Mouse (Mus musculus) olfactory bulb, adult 2 months (tissue): ENCODE measurements around the gene Csmd2. TPM values are rescaled to one million over a fixed set of nuclear protein-coding genes. Genes with fewer than 3 reads are reported as not detected.

Source experiments
- H3K27ac ChIP-seq: fragments of 200-500 bp; 2 replicates; pipeline ENCODE4 v1.5.1; 2012; ENCODE audit warnings: low read depth, low read length; ENCODE audit not compliant: insufficient read depth
- H3K4me1 ChIP-seq: fragments of 200-500 bp; 2 replicates; pipeline ENCODE4 v1.6.1; 2012; ENCODE audit warnings: low read length; ENCODE audit not compliant: control insufficient read depth, insufficient read depth
- H3K4me3 ChIP-seq: fragments of 200-500 bp; 2 replicates; pipeline ENCODE4 v1.5.1; 2012; ENCODE audit warnings: mild to moderate bottlenecking, low read depth, low read length, moderate library complexity; ENCODE audit not compliant: insufficient read depth
- CTCF ChIP-seq: fragments of 200-500 bp; IDR thresholded peaks from 2 replicates; pipeline ENCODE4 v1.5.1; 2012; ENCODE audit warnings: low read depth, mild to moderate bottlenecking, low read length, moderate library complexity; ENCODE audit not compliant: insufficient read depth
- POLR2A ChIP-seq: fragments of 200-500 bp; IDR thresholded peaks from 2 replicates; pipeline ENCODE4 v1.6.1; 2012; ENCODE audit warnings: mild to moderate bottlenecking, low read depth, low read length, moderate library complexity; ENCODE audit not compliant: insufficient read depth
- WGBS: fragments of 180-500 bp; shearing (Covaris S2); methylation state at CpG from one replicate; pipeline ENCODE4 v1.1.7; 2018; 5-methylcytosine and 5-hydroxymethylcytosine counted together
- polyA plus RNA-seq: library from polyadenylated mRNA; stranded (reverse); fragments of >200 nt; gene quantifications from 2 replicates; pipeline ENCODE4 v1.2.4, GENCODE M21; 2012; ENCODE audit warnings: low replicate concordance; ENCODE audit not compliant: missing spikeins, insufficient read depth, insufficient read length

Csmd2 gene
- polyA plus RNA-seq, 1 experiment = not detected

DNA sequence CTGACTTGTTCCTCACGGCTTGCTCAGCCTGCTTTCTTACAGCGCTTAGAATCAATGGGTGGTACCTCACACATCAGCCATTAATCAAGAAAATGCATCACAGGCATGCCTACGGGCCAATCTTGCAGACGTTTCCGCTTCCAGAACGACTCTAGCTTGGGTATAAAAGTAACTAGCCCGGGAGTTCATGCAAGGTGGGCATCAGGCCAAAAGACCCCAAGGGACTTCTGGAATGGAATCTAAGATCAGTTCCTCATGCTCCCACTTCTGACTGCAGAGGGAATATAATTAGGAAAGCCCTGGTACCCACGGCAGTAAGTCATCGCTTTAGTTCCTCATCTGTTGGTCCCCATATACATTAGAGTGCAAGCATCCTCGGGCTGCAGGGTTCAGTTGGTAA is 282.5 kb downstream of the Csmd2 start:
- WGBS = 67% methylated on average over 10 of the region's 10 CpGs

DNA sequence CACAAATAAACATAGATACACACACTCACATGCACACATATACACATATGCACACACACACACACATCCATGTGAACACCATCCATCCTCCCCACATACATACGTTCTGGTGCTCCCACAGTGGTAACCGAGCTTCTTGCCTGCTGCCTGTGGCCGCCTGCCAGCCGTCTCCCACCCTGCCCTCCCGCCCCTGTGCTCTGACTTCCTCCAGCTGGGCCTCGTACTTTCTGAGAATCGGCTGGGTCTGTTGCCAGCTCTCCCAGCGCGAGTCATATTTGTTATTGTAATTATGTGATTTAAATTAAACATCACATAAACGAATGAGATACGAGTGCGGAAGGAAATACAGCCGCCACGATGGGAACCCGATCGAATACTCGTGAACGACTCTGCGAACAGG is 283.3 kb downstream of the Csmd2 start:
- Histone ChIP-seq H3K27ac (no peak overlapping the region), H3K4me3 (no peak overlapping the region), H3K4me1 (peaks cover 21% of the 10 kb centered on the region)
- 41% methylated on average over 19 of the region's 19 CpGs for WGBS
- TF ChIP-seq POLR2A (no peak), CTCF (no peak)

More for the DNA sequence above, 282.5 kb downstream of the Csmd2 start:
- H3K4me1 ChIP-seq = peaks cover 16% of the 10 kb centered on the region
- TF ChIP-seq POLR2A = no peak
- H3K27ac ChIP-seq = no peak overlapping the region
- no peak overlapping the region for H3K4me3 ChIP-seq

DNA sequence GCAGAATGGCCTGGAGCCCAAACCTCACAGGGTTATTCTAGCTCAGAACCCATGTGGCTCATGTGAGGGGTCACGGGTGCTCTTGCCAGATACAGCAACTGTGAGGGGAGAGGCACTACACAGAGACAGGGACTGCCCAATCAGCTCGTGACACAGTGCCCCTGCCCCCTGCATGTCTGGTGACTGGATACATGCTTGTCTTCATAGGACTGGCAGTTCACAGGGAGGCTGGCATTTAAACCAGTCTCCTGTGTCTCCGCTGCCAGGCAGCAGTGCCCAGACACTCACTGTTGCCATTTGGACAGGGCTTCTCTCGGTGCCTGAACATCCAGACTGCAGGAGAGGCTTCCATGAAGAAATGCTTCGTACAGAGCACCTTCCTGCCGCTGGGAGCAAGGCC is 284.8 kb downstream of the Csmd2 start:
- TF ChIP-seq POLR2A = no peak
- TF ChIP-seq CTCF = no peak
- Histone ChIP-seq H3K4me1 (peaks cover 37% of the 10 kb centered on the region), H3K27ac (no peak overlapping the region), H3K4me3 (no peak overlapping the region)
- 69% methylated on average over 6 of the region's 6 CpGs for WGBS

DNA sequence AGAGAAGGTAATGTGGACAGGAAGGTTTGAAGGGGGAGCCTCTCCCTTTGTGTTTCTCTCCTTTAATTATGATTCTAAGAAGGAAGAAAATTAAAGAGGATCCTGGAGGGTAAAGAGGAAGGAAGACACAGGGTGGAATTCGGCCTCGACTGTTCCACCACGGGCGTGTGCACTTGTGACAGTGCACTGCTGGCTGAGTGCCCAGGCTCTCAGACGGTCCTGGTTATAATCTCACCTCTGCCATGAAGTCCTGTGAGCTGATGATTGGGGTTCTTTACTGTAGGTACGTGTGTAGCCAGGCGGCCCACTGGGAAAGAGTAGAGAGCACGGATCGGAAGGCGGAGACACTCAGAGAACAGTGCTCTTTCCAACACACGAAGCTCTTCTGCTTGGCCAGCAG is 285.5 kb downstream of the Csmd2 start:
- Histone ChIP-seq H3K4me1 (peaks cover 37% of the 10 kb centered on the region), H3K27ac (no peak overlapping the region), H3K4me3 (no peak overlapping the region)
- WGBS = 74% methylated on average over 11 of the region's 11 CpGs
- TF ChIP-seq POLR2A = no peak
- no peak for TF ChIP-seq CTCF

DNA sequence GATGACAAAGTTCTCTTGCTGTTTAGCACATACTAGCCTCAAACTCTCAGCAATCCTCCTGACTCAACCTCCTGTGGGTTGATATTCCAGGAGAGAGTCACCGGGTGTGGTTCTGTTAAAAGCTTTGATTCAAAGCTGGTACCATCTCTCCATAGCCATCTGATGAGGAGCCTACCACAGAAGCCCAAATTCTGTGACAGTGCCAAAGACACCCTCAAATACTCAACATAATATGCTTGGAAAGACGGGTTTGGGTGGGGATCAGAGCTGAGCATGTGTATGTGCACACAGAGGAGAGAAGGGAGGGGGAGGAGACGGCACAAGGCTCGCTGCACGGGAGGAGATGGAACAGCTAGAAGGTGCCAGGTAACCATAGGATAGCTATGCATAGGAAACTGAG is 287.5 kb downstream of the Csmd2 start:
- 42% methylated on average over 5 of the region's 5 CpGs for WGBS
- peaks cover 37% of the 10 kb centered on the region for H3K4me1 ChIP-seq
- TF ChIP-seq POLR2A (no peak), CTCF (no peak)

DNA sequence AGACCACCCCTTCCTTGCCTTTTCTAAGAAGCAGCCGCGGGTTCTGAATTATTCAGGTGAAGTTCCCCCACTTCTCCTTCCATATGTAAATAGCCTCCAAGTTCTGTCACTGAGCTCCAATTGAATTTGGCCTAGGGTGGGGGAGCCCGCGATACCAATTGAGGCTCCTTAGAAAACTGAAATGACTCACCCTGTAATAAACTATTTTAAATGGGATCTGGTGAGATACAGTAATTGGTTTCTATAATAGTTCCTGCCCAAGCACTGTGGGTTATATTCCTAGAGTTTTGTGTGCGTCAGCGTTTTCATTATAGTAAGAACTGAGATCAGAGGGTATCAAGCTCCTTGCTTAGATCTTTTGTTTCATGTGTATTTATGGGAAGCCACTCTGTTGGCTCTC is 287.9 kb downstream of the Csmd2 start:
- 29% methylated on average over 6 of the region's 6 CpGs for WGBS
- H3K27ac ChIP-seq = peak overlapping the region; percentile 61
- H3K4me1 ChIP-seq = peaks cover 37% of the 10 kb centered on the region
- TF ChIP-seq CTCF (no peak), POLR2A (no peak)
- no peak overlapping the region for H3K4me3 ChIP-seq

More for the DNA sequence above, 287.5 kb downstream of the Csmd2 start:
- peak overlapping the region; percentile 16; the same call in 1 of the 2 replicates for H3K27ac ChIP-seq
- H3K4me3 ChIP-seq = no peak overlapping the region

DNA sequence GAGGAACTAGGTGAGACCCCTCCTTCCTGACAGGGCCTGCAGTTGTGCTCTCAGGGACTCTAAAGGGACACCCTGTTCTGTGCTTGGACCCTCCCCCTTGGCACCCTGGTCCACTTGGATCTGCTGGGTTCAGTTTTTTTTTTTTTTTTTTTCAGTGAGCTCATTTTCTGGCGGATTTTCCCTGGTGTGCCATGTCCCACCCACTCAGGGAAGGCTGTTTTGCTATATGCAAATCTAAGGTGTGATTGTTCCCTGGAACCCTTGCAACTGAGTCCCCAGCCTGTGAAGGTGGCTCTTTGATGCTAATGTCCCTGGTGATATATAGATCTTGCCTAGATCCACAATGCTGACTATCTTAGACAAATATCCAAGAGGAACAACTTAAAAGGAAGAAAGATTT is 297.4 kb downstream of the Csmd2 start:
- 66% methylated on average over 1 of the region's 1 CpGs for WGBS
- no peak overlapping the region for H3K27ac ChIP-seq
- H3K4me1 ChIP-seq = peaks cover 3% of the 10 kb centered on the region; the same call in 1 of the 2 replicates
- H3K4me3 ChIP-seq = no peak overlapping the region
- TF ChIP-seq POLR2A = no peak
- TF ChIP-seq CTCF = no peak

DNA sequence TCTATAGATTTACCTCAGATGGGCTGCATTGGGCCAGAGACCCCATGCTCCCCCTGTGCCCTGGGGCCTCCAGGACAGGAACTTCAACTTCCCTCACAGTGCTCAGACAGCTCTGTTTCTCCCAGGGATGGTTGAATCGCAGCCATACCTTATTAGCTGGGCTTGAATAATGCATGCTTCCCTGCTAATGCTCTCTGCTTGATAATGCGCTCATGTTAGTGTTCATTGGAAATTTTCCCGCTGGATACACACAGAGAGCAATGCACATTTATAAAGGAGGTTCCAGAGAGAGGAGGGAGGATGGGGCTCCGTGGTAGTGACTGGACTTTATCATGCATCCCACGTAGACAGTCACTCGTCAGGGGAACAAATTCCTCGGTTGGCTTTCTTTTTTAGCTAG is 300.4 kb downstream of the Csmd2 start:
- Histone ChIP-seq H3K27ac (no peak overlapping the region), H3K4me3 (no peak overlapping the region), H3K4me1 (peaks cover 9% of the 10 kb centered on the region; the same call in 1 of the 2 replicates)
- TF ChIP-seq CTCF (no peak), POLR2A (no peak)
- 73% methylated on average over 7 of the region's 7 CpGs for WGBS

DNA sequence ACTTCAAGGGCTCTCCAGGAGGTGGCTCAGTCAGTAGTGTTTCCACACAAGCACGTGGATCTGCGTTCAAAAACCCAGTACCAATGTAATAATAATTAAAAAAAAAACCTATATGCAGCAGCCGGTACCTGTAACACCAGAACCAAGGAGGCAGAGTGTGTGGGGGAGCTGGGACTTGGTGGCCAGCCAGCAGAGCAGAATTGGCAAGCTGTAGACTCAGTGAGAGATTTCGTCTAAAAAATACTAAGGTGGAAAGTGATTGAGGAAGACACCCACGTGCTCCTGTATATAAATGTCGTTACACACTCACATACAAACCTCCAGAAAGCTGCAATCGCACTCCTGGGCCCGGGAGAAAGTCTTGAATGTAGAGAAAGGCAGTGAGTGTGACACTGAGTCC is 316.4 kb downstream of the Csmd2 start:
- 67% methylated on average over 8 of the region's 8 CpGs for WGBS
- no peaks in the 10 kb centered on the region for H3K4me1 ChIP-seq
- H3K4me3 ChIP-seq = no peak overlapping the region
- no peak for TF ChIP-seq CTCF
- TF ChIP-seq POLR2A = no peak
- no peak overlapping the region for H3K27ac ChIP-seq

DNA sequence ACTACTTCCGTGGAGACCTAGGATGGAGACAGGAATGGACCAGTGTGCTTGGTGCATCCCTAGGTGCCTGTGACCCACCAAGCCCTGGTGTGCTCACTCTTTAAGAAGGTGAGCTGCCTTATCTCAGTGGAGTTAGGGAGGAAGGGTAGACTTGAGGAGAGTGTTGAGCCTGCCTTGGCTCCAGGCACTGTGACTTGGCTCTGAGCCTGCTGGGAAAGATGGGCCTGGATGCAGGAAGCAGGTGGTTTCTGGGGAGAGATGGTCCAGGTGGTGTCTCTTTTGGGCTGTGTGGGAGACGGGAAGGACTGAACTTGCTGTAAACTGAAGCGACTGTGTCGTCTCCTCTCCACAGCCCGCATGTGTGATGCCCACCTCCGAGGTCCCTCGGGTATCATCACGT is 318.4 kb downstream of the Csmd2 start:
- WGBS = 94% methylated on average over 8 of the region's 8 CpGs
- H3K4me1 ChIP-seq = no peaks in the 10 kb centered on the region
- H3K4me3 ChIP-seq = no peak overlapping the region
- H3K27ac ChIP-seq = no peak overlapping the region
- TF ChIP-seq CTCF = no peak
- TF ChIP-seq POLR2A = no peak
